Mouse (Mus musculus) B cell, adult (primary cell): ENCODE measurements around the gene Psma6. TPM values are rescaled to one million over a fixed set of nuclear protein-coding genes. Genes with fewer than 3 reads are reported as not detected.

ENCODE experiments used
- total RNA-seq: library from RNA; stranded (reverse); gene quantifications from 4 replicates; pipeline ENCODE4 v1.2.4, GENCODE M21; 2023; ENCODE audit not compliant: inconsistent age

Psma6 gene
- 88.5 to 110 TPM (median 105 TPM) in 4 replicates for total RNA-seq

DNA sequence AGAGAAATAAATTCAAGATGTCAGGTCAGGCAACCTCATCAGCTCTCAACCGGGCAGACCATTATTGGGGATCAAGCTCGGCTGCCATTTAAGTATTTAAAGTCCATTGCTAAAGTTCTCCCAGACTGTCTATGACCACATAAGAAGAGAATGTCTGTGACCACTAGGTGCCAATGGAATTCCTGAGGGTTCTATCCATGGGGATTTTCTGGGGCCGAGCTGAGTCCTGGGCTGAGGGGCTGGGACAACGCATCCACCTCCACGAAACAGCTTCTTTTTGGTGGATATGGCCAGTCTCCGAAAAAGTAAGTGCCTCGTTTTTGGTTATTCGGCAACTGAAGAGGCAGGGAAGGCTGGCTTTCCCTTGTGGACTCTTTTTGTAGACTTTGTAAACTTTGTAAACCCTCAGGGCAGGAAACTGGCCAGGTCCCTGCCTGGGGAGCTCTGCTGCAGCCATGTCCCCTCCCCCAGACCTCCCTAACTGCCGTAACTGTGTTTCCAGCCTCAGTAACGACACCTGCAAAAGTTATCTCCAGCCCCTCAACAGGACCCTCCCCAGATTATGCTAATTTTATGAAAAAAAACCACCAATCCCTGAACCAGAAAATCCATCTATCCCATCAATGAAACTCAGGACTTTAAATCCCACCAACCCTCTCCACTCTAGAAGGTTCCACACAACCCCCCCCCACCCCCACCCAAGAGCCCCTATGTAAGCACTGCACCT lies at the start of gene Psma6:
Gene Psma6, plus strand, starts transcription at position 200 of the 727 bp plus-strand sequence.

Other genes starting within 250 kb of the Psma6 start
- 30.4 to 49.8 TPM (median 39.3 TPM) in 4 replicates for gene Srp54b, start 229.1 kb upstream of the Psma6 start, total RNA-seq
- 4.9 to 12.6 TPM (median 9.7 TPM) in 4 replicates for gene 1700047I17Rik2, start 184.6 kb upstream of the Psma6 start, total RNA-seq
- gene Srp54c, start 154.1 kb upstream of the Psma6 start, total RNA-seq: 24.4 to 29.6 TPM (median 29.4 TPM) in 4 replicates
- 10.4 to 12.7 TPM (median 11.2 TPM) in 4 replicates for gene 1110008L16Rik, start 84.6 kb upstream of the Psma6 start, total RNA-seq
- 19.1 to 22.7 TPM (median 21.4 TPM) in 4 replicates for gene Ppp2r3c, start 81.2 kb upstream of the Psma6 start, total RNA-seq
- gene Nfkbia, start 108.4 kb downstream of the Psma6 start, total RNA-seq: 238 to 281 TPM (median 271 TPM) in 4 replicates
- gene Aldoart2, start 181.0 kb downstream of the Psma6 start, total RNA-seq: not detected in 4 replicates
- gene Insm2, start 215.2 kb downstream of the Psma6 start, total RNA-seq: not detected in 4 replicates